Mouse (Mus musculus) midbrain, embryonic 12.5 days (tissue): ENCODE data around the gene Olfr281. TPM values are rescaled to one million over a fixed set of nuclear protein-coding genes. Genes with fewer than 3 reads are reported as not detected.

Experiments used
- ATAC-seq: fragments of 200-750 bp; cut with Nextera tagmentation; 2 replicates; pipeline ENCODE4 v1.8.0; 2017; ENCODE audit warnings: low read depth, moderate TSS enrichment, moderate library complexity; ENCODE audit not compliant: low FRiP score
- H3K27ac ChIP-seq: fragments of 300-500 bp; sonication (generic); replicated peaks from 2 replicates; pipeline ENCODE4 v1.5.1; 2016; ENCODE audit warnings: mild to moderate bottlenecking
- H3K27me3 ChIP-seq: fragments of 300-500 bp; sonication (generic); 2 replicates; pipeline ENCODE4 v1.6.1; 2016; ENCODE audit warnings: mild to moderate bottlenecking
- H3K36me3 ChIP-seq: fragments of 300-500 bp; sonication (generic); 2 replicates; pipeline ENCODE4 v1.6.1; 2016
- H3K4me1 ChIP-seq: fragments of 300-500 bp; sonication (generic); 2 replicates; pipeline ENCODE4 v1.6.1; 2016
- H3K4me2 ChIP-seq: fragments of 300-500 bp; sonication (generic); replicated peaks from 2 replicates; pipeline ENCODE4 v1.6.1; 2016; ENCODE audit warnings: mild to moderate bottlenecking, moderate library complexity
- H3K4me3 ChIP-seq: fragments of 300-500 bp; sonication (generic); 2 replicates; pipeline ENCODE4 v1.5.1; 2016; ENCODE audit warnings: mild to moderate bottlenecking
- H3K9ac ChIP-seq: fragments of 300-500 bp; sonication (generic); replicated peaks from 2 replicates; pipeline ENCODE4 v1.6.1; 2016; ENCODE audit warnings: mild to moderate bottlenecking, moderate library complexity
- H3K9me3 ChIP-seq: fragments of 300-500 bp; sonication (generic); 2 replicates; pipeline ENCODE4 v1.6.1; 2016; ENCODE audit warnings: mild to moderate bottlenecking
- WGBS: fragments of 180-500 bp; shearing (Covaris S2); methylation state at CpG from one replicate; pipeline ENCODE4 v1.1.7; 2016; 5-methylcytosine and 5-hydroxymethylcytosine counted together
- polyA plus RNA-seq: library from polyadenylated mRNA; unstranded; fragments of >200 nt; fragmentation: Nextera tagmentation; extraction: Ambion mirVana; gene quantifications from 2 replicates; pipeline ENCODE4 v1.2.1, GENCODE M21; 2016

The Olfr281 gene
- polyA plus RNA-seq, 1 experiment from 2014 or later, result not detected

- H3K9ac ChIP-seq, result no peak overlapping the region
- WGBS, result 75% methylated on average over 3 of the region's 3 CpGs
- no peaks in the 10 kb centered on the region for H3K36me3 ChIP-seq
- ATAC-seq, result no peak
- no peak overlapping the region for H3K27ac ChIP-seq
- no peaks in the 10 kb centered on the region for H3K4me1 ChIP-seq
- no peak overlapping the region for H3K4me2 ChIP-seq
- H3K9me3 ChIP-seq, result no peaks in the 10 kb centered on the region
- no peak overlapping the region for H3K4me3 ChIP-seq
- no peaks in the 10 kb centered on the region for H3K27me3 ChIP-seq
Observed at GRCm38 (mm10) chr15:98444561-98444960, 7.8 kb upstream of the Olfr281 start.

GRCm38 (mm10) chr15:98448521-98448920, 3.9 kb upstream of the Olfr281 start:
- Histone ChIP-seq H3K27me3 (no peaks in the 10 kb centered on the region), H3K9me3 (no peaks in the 10 kb centered on the region), H3K27ac (no peak overlapping the region), H3K4me2 (no peak overlapping the region), H3K9ac (no peak overlapping the region), H3K4me1 (no peaks in the 10 kb centered on the region), H3K4me3 (no peak overlapping the region), H3K36me3 (no peaks in the 10 kb centered on the region)
- no peak for ATAC-seq
- WGBS, result 59% methylated on average over 4 of the region's 4 CpGs

DNA sequence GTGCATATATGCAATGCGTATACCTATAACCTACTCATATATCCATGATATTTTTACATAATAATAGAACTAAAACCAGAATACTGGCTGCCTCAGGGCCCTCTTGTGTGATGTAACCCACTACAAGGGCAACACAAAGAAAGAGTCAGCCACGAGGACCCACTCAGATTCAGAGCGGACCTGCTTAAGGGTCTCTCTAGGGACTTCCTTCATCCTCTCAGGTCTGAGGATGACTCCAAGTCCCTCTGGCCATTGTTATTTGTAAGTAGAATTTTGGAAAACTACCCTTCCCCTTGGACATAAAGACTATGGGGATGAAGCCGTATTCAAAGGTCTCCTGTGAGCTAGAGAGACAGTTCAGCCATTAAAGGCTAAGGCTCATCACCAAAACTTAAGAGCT, 17.2 kb downstream of the Olfr281 start, which contains the start of gene OR5BS1P:
Gene OR5BS1P, plus strand, starts transcription at position 301 of the 400 bp plus-strand sequence.
- Histone ChIP-seq H3K27ac (no peak within 1 kb of the TSS), H3K9me3 (0 out of 2 replicates have a peak, but pooled peaks cover 4% of the 10 kb centered on the region), H3K27me3 (no peaks in the 10 kb centered on the region), H3K36me3 (no peaks in the 10 kb centered on the region), H3K4me3 (no peak within 1 kb of the TSS), H3K4me2 (no peak within 1 kb of the TSS), H3K9ac (no peak within 1 kb of the TSS), H3K4me1 (no peaks in the 10 kb centered on the region)
- 94% methylated on average over 4 of the region's 4 CpGs for WGBS
- no peak for ATAC-seq

DNA sequence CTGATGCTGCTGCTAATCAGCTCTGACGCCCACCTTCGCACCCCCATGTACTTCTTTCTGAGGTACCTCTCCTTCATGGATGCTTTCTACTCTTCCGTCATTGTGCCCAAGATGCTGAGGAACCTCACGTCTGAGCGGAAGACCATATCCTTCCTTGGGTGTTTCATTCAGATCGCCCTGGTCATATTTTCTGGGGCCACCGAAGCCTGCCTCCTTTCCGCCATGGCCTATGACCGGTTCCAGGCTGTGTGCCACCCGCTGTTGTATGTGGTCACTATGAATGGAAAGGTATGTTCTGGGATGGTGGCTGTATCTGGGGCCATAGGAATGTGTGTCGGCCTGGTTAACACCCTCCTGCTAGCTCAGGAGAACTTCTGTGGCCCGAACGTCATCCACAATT, 19.2 kb downstream of the Olfr281 start:
- no peak overlapping the region for H3K4me2 ChIP-seq
- no peak overlapping the region for H3K9ac ChIP-seq
- WGBS, result 92% methylated on average over 13 of the region's 13 CpGs
- H3K36me3 ChIP-seq, result no peaks in the 10 kb centered on the region
- no peak for ATAC-seq
- no peaks in the 10 kb centered on the region for H3K27me3 ChIP-seq
- no peak overlapping the region for H3K27ac ChIP-seq
- H3K9me3 ChIP-seq, result 0 out of 2 replicates have a peak, but pooled peaks cover 4% of the 10 kb centered on the region
- no peak overlapping the region for H3K4me3 ChIP-seq
- no peaks in the 10 kb centered on the region for H3K4me1 ChIP-seq

- H3K4me1 ChIP-seq, result no peaks in the 10 kb centered on the region
Observed at GRCm38 (mm10) chr15:98474958-98475357, 22.6 kb downstream of the Olfr281 start.

GRCm38 (mm10) chr15:98475382-98475781, 23.0 kb downstream of the Olfr281 start:
- no peak overlapping the region for H3K4me2 ChIP-seq
- H3K27ac ChIP-seq, result no peak overlapping the region
- H3K9ac ChIP-seq, result no peak overlapping the region
- no peaks in the 10 kb centered on the region for H3K27me3 ChIP-seq
- H3K36me3 ChIP-seq, result no peaks in the 10 kb centered on the region
- no peak overlapping the region for H3K4me3 ChIP-seq
- ATAC-seq, result no peak
- no peaks in the 10 kb centered on the region for H3K9me3 ChIP-seq
- WGBS, result 57% methylated on average over 10 of the region's 10 CpGs
- H3K4me1 ChIP-seq, result no peaks in the 10 kb centered on the region

More at GRCm38 (mm10) chr15:98474958-98475357, 22.6 kb downstream of the Olfr281 start:
- H3K4me2 ChIP-seq, result no peak overlapping the region
- H3K9me3 ChIP-seq, result no peaks in the 10 kb centered on the region
- no peak overlapping the region for H3K4me3 ChIP-seq
- no peak for ATAC-seq
- H3K27ac ChIP-seq, result no peak overlapping the region
- 77% methylated on average over 10 of the region's 10 CpGs for WGBS
- H3K9ac ChIP-seq, result no peak overlapping the region
- H3K27me3 ChIP-seq, result no peaks in the 10 kb centered on the region
- no peaks in the 10 kb centered on the region for H3K36me3 ChIP-seq

GRCm38 (mm10) chr15:98476281-98476680, 23.9 kb downstream of the Olfr281 start:
- no peak overlapping the region for H3K9ac ChIP-seq
- H3K27me3 ChIP-seq, result no peaks in the 10 kb centered on the region
- no peaks in the 10 kb centered on the region for H3K9me3 ChIP-seq
- H3K4me3 ChIP-seq, result no peak overlapping the region
- H3K36me3 ChIP-seq, result no peaks in the 10 kb centered on the region
- no peaks in the 10 kb centered on the region for H3K4me1 ChIP-seq
- no peak for ATAC-seq
- 83% methylated on average over 5 of the region's 5 CpGs for WGBS
- H3K27ac ChIP-seq, result no peak overlapping the region
- H3K4me2 ChIP-seq, result no peak overlapping the region

DNA sequence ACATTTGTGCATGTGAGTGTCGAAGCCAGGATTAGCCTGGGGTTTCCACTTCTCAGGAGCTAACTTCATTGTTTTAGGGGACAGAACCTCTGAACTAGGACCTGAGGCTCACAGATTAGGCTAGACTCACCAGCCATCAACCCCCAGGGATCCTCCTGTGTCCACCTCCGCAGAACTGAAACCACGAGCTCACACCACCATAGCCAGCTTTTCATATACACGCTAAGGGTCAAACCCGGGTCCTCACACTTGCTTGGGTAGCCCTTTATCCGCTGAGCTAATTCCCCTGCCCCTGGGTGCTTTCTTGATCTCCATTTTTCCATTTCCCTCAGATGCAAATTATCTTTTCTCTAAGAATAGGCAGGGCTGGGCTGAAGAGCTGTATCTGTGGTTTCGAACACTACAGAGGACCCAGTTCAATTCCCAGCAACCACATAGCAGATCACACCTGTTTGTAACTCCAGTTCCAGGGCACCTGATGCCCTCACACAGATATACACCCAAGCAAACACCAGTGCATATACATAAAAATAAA, 27.2 kb downstream of the Olfr281 start:
- no peaks in the 10 kb centered on the region for H3K4me1 ChIP-seq
- H3K36me3 ChIP-seq, result no peaks in the 10 kb centered on the region
- H3K27ac ChIP-seq, result no peak overlapping the region
- WGBS, result 67% methylated on average over 7 of the region's 7 CpGs
- no peak for ATAC-seq
- no peaks in the 10 kb centered on the region for H3K27me3 ChIP-seq
- no peak overlapping the region for H3K9ac ChIP-seq
- H3K9me3 ChIP-seq, result no peaks in the 10 kb centered on the region
- H3K4me3 ChIP-seq, result no peak overlapping the region
- H3K4me2 ChIP-seq, result no peak overlapping the region

DNA sequence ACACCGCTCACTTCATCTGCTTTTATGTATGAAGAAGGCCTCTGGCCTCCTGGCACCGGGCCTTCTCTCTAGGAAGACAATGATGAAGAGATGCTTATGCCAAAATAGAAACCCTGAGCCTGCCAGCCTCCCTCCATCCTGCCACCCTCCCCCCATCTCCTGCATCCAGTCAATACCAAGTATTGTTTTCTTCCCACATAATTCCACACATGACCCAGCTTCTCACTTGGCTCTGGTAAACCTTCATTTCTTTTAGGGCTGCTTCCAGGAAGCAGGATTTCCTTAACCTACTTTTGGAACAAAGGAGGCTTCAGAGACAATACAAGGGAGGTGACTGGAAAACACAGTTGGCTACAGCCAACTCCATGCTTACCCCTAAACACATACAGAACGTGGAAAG, 30.3 kb downstream of the Olfr281 start, which contains the start of gene Lalba:
Gene Lalba, minus strand, starts transcription at position 21 of the 400 bp plus-strand sequence.
- ATAC-seq, result no peak
- H3K4me2 ChIP-seq, result no peak within 1 kb of the TSS
- H3K27me3 ChIP-seq, result no peaks in the 10 kb centered on the region
- no peaks in the 10 kb centered on the region for H3K4me1 ChIP-seq
- H3K9me3 ChIP-seq, result no peaks in the 10 kb centered on the region
- WGBS, result 60% methylated on average over 3 of the region's 3 CpGs
- H3K27ac ChIP-seq, result no peak within 1 kb of the TSS
- no peak within 1 kb of the TSS for H3K4me3 ChIP-seq
- no peaks in the 10 kb centered on the region for H3K36me3 ChIP-seq
- H3K9ac ChIP-seq, result no peak within 1 kb of the TSS

DNA sequence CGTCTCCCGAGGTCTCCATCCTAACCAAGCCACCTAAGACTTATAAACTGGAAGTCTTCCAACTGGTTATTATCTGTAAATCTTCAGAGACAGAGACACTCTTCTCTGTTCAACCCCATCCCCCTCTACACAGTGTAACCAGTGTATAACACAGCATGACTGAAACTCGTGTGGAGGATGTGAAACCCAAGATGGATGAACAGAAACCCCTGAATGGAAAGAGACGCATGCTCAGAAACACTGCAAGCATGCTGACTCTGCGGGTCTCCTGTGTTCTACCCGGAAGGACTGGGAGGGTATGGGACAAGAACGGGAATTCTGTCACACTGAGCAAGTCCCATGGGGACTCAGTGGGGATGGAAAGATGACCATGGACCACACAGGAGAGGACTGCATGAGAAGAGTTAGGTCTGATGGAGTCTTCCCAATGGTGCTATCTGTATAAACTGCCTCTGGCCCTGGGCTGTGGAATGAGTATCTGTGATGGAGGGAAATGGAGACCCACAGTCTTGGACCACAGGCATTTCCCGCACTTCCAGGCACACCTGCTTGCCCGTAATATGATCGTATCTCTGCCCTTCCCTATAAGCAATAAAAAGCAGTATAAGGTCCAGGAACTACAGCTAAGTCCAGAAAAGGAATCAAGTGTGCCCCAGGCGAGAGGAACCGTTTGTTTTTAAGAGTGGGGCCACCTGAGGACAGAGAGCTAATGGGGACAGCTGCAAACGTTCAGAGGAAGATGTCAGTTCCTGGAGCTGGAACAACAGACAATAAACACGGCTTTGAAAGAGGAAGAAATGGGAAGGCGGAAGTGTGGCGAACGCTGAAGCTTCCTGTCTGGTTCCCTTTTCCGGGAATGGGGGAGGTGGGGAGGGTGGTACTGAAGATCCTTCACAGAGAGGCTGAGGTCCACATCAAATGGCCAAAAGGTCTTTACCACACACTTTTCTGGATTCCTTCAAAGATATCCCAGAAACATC, 31.8 kb downstream of the Olfr281 start:
- 80% methylated on average over 18 of the region's 18 CpGs for WGBS
- no peaks in the 10 kb centered on the region for H3K27me3 ChIP-seq
- no peaks in the 10 kb centered on the region for H3K9me3 ChIP-seq
- ATAC-seq, result no peak
- no peak overlapping the region for H3K4me2 ChIP-seq
- no peaks in the 10 kb centered on the region for H3K4me1 ChIP-seq
- H3K36me3 ChIP-seq, result no peaks in the 10 kb centered on the region
- no peak overlapping the region for H3K9ac ChIP-seq
- no peak overlapping the region for H3K27ac ChIP-seq
- H3K4me3 ChIP-seq, result no peak overlapping the region

DNA sequence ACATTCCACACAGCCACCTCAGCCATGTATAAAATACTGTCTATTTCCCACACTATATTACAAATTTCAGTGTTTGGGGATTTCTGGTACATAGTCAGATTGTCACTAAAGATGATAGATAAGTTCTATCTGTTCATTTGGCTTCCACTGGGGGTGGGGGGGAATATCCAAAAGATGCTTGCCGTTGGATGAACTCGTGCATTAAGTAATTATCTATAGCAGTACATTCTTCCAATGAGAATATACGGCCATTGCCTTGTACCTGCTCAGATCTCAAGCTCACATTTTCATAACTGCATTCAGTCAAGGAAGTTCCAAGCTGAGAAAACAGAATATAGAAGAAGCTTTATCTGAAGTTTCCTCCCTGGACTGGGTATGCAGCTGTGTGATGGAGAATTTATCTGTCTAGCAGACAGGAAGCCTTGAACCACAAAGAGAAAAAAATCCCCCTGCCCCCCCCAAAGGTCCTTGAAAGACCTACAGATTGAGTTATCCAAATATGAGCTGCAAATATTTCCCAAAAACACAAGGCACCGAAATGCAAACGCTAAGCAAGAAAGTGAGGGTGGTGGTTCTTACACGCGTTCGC, 34.1 kb downstream of the Olfr281 start:
- Histone ChIP-seq H3K27me3 (no peaks in the 10 kb centered on the region), H3K4me2 (no peak overlapping the region), H3K4me1 (no peaks in the 10 kb centered on the region), H3K4me3 (no peak overlapping the region), H3K9me3 (no peaks in the 10 kb centered on the region), H3K9ac (no peak overlapping the region), H3K27ac (no peak overlapping the region), H3K36me3 (no peaks in the 10 kb centered on the region)
- WGBS, result 95% methylated on average over 8 of the region's 8 CpGs
- ATAC-seq, result no peak

- no peaks in the 10 kb centered on the region for H3K9me3 ChIP-seq
- H3K9ac ChIP-seq, result no peak overlapping the region
- H3K27me3 ChIP-seq, result no peaks in the 10 kb centered on the region
- H3K36me3 ChIP-seq, result no peaks in the 10 kb centered on the region
- H3K4me2 ChIP-seq, result no peak overlapping the region
- ATAC-seq, result no peak
- H3K4me1 ChIP-seq, result no peaks in the 10 kb centered on the region
- WGBS, result 81% methylated on average over 2 of the region's 2 CpGs
- no peak overlapping the region for H3K4me3 ChIP-seq
- no peak overlapping the region for H3K27ac ChIP-seq
Observed at GRCm38 (mm10) chr15:98491332-98491731, 38.9 kb downstream of the Olfr281 start.
